Mouse (Mus musculus) E14TG2a.4 (cell line): ENCODE data around the gene Hapln1.

Experiments used
- CTCF ChIP-seq: conservative IDR thresholded peaks from 2 replicates; pipeline ENCODE4 v1.5.1; 2014; ENCODE audit warnings: low read length
- POU5F1 ChIP-seq: IDR thresholded peaks from 2 replicates; pipeline ENCODE4 v1.6.1; 2014; ENCODE audit warnings: low read length, borderline replicate concordance

DNA sequence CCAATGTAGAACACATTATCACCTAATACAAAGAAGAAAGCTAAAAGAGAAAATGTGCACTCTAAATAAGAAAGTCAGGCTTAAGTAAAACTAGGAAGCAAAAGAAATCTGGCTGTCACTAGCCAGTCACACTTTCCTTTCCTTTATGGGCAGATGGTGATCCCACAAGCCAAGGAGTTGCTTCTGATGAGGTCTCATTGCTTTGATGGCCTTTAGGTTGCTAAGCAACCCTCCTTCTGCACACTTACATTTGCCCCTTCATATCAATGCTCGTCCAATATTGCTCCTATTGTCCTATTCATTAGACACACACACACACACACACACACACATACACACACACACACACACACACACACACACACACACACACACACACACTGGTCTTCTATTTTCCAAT lies 10.9 kb upstream of the Hapln1 start:
- TF ChIP-seq CTCF, result no peak
- no peak for TF ChIP-seq POU5F1
